Mouse (Mus musculus) hindbrain, embryonic 13.5 days (tissue): ENCODE measurements around the gene Siae. TPM values are rescaled to one million over a fixed set of nuclear protein-coding genes. Genes with fewer than 3 reads are reported as not detected.

Source experiments
- ATAC-seq: fragments of 200-750 bp; cut with Nextera tagmentation; 2 replicates; pipeline ENCODE4 v1.8.0; 2017; ENCODE audit warnings: moderate TSS enrichment; ENCODE audit not compliant: low FRiP score
- H3K27ac ChIP-seq: fragments of 300-500 bp; sonication (generic); 2 replicates; pipeline ENCODE4 v1.5.1; 2015; ENCODE audit warnings: inconsistent platforms, mild to moderate bottlenecking, moderate library complexity
- H3K27me3 ChIP-seq: fragments of 300-500 bp; sonication (generic); 2 replicates; pipeline ENCODE4 v1.6.1; 2015; ENCODE audit warnings: mild to moderate bottlenecking, inconsistent platforms
- H3K36me3 ChIP-seq: fragments of 300-500 bp; sonication (generic); 2 replicates; pipeline ENCODE4 v1.6.1; 2015; ENCODE audit warnings: mild to moderate bottlenecking, inconsistent platforms
- H3K4me1 ChIP-seq: fragments of 300-500 bp; sonication (generic); replicated peaks from 2 replicates; pipeline ENCODE4 v1.6.1; 2015; ENCODE audit warnings: inconsistent platforms
- H3K4me2 ChIP-seq: fragments of 300-500 bp; sonication (generic); 2 replicates; pipeline ENCODE4 v1.6.1; 2015; ENCODE audit warnings: inconsistent platforms, mild to moderate bottlenecking, moderate library complexity
- H3K4me3 ChIP-seq: fragments of 300-500 bp; sonication (generic); 2 replicates; pipeline ENCODE4 v1.5.1; 2015; ENCODE audit warnings: mild to moderate bottlenecking, inconsistent platforms
- H3K9ac ChIP-seq: fragments of 300-500 bp; sonication (generic); 2 replicates; pipeline ENCODE4 v1.6.1; 2015; ENCODE audit warnings: mild to moderate bottlenecking, inconsistent platforms
- H3K9me3 ChIP-seq: fragments of 300-500 bp; sonication (generic); 2 replicates; pipeline ENCODE4 v1.6.1; 2016; ENCODE audit warnings: inconsistent platforms
- WGBS: fragments of 180-500 bp; shearing (Covaris S2); methylation state at CpG from one replicate; pipeline ENCODE4 v1.1.7; 2015; 5-methylcytosine and 5-hydroxymethylcytosine counted together
- polyA plus RNA-seq: library from polyadenylated mRNA; unstranded; fragments of >200 nt; fragmentation: Nextera tagmentation; extraction: Ambion mirVana; gene quantifications from 2 replicates; pipeline ENCODE4 v1.2.1, GENCODE M21; 2015

Gene Siae
- polyA plus RNA-seq, 1 experiment from 2014 or later, result 10.9 TPM

DNA sequence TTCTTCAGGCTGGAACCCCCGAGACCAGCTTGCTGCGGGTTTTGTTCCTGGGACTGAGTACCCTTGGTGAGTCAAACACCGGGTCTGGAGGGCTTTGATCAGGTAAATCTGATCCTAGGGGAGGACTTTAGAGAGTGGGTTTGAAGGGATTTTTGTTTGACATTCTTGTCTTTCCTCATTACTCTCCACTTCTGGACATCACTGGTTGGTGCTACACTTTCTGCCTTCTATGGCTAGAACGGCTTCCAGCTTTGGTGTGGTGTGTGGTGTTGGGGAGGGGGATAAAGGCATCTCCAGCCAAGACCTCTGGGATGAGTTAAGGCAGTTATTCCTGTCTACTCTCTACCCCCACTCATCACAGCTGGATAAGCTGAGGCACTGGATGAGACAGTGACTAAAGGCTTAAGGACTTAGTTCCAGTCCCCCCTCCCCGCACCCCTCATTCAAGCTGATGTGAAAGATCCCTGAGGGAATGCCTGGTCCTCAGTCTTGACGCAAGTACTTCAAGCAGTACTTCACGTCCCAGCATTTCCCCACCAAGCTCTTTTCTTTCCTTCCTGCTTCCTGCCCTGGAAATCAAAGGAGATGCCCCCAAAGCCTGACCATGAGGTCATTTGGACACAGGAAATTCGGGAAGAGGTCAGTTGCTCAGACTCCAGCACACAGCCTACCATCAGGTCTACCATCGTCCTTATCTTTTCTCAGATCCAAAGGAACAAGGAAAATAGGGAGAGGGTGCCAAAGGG is 27.1 kb upstream of the Siae start:
- H3K9ac ChIP-seq, result no peak overlapping the region
- H3K4me2 ChIP-seq, result peak overlapping the region; percentile 61; the same call in 1 of the 2 replicates
- H3K36me3 ChIP-seq, result peaks cover 15% of the 10 kb centered on the region
- ATAC-seq, result no peak
- 26% methylated on average over 9 of the region's 9 CpGs for WGBS
- peak overlapping the region; percentile 46; the same call in 1 of the 2 replicates for H3K27ac ChIP-seq
- peaks cover 82% of the 10 kb centered on the region for H3K27me3 ChIP-seq
- H3K9me3 ChIP-seq, result no peaks in the 10 kb centered on the region
- peak overlapping the region; percentile 37 for H3K4me3 ChIP-seq
- peaks cover 37% of the 10 kb centered on the region for H3K4me1 ChIP-seq

DNA sequence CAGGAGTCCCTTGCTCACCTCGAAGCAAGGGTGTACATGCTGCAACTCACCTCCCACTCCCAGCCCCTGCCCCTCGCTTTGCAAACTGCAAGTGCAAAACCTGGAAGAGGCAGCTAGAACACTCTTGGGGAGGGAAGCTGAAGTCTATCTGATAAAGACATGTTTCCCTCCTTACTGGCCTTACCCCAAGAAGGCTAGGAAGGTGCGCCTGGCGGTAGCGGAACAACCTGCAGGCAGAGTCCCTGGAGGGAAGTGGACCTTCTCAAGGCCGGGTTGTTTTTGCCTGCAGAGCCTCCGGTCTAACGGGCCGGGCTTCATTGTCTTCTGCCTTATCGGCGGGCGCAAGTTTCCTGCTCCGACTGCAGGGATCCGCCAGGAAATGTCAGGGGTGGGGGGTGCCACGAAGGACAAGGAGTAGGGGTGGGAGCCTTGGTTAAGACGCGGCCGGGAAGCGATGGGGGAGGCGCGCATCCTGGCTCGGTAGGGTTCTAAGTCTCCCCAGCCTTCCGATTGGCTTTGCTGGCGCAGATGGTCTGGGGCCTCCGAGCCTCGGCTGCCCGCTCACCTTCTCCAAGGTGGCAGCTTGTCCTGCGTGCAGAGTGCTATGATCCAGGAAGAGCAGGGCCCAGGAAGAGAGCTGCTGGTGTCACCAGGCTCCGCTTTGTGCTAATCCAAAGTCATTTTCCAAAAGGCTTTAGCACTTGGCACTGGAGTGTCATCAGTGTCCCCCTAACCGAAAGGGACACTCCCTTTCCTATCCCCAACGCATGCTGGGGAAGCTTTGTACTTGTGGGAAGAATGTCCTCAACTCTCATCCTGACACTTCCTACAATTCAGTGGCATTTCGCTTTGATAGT is 25.2 kb upstream of the Siae start:
- Histone ChIP-seq H3K4me2 (peak overlapping the region; percentile 61), H3K4me1 (peaks cover 37% of the 10 kb centered on the region), H3K9ac (peak overlapping the region; percentile 70)

DNA sequence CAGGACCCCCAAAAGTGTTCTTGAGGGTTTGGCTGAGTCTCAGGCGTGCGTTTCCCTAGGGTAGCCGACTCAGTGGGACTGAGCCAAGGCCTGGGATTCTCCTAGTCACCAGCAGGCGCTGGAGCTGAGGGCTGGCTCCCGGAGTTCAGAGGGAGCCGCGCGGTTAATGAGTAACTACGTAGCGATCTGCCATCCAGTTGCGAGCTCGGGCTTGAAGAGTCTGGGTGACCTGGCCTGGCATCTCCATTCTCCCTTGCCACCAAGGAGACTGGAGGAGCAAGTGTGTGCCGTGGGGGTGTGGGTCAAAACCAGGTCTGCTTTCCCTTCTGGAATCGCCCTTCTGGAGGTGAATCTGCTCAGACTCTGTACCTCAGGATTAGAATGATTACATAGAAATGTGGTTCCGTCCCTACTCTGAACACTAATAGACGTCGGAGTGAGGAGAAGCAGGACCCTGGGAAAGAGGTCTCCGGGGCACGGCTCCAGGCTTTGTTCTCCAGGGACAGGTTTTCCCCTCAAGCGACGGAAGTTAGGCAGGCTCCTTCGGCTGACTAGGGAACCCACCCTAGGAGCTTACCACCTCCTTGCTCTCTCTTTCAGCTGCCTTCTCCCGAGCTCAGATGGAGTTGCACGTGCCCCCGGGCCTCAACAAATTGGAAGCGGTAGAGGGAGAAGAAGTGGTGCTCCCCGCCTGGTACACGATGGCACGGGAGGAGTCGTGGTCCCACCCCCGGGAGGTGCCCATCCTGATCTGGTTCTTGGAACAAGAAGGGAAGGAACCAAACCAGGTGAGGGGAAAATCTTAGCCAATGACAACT is 24.4 kb upstream of the Siae start:
- Histone ChIP-seq H3K9me3 (no peaks in the 10 kb centered on the region), H3K27ac (peak overlapping the region; percentile 23; the same call in 1 of the 2 replicates), H3K4me1 (peaks cover 37% of the 10 kb centered on the region), H3K27me3 (peaks cover 74% of the 10 kb centered on the region), H3K4me2 (peak overlapping the region; percentile 61), H3K36me3 (peaks cover 2% of the 10 kb centered on the region; the same call in 1 of the 2 replicates), H3K9ac (peak overlapping the region; percentile 70), H3K4me3 (peak overlapping the region; percentile 37)
- peak; percentile 78 for ATAC-seq
- under 1% methylated on average over 31 of the region's 31 CpGs for WGBS

More for the DNA sequence above, 25.2 kb upstream of the Siae start:
- peak overlapping the region; percentile 30; the same call in 1 of the 2 replicates for H3K27ac ChIP-seq
- H3K9me3 ChIP-seq, result no peaks in the 10 kb centered on the region
- peak; percentile 65 for ATAC-seq
- H3K36me3 ChIP-seq, result peaks cover 8% of the 10 kb centered on the region
- H3K27me3 ChIP-seq, result peaks cover 83% of the 10 kb centered on the region
- peak overlapping the region; percentile 37 for H3K4me3 ChIP-seq
- 1% methylated on average over 32 of the region's 32 CpGs for WGBS

DNA sequence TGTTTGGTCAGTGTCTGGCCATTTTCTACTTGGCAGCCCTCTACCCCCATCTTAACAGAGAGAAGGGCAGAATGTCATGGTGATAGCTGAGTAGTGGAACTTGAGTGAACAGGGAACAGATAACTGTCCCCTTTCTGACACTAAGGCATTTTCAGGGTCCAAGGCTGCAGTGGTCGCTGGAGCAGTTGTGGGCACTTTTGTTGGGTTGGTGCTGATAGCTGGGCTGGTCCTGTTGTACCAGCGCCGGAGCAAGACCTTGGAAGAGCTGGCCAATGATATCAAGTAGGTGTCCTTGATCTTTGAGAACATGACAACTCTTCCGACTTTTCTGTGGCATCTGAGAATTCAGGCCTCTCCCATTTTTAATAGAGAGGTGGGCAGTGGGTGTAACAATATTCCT is 18.6 kb upstream of the Siae start:
- no peaks in the 10 kb centered on the region for H3K9me3 ChIP-seq
- peaks cover 36% of the 10 kb centered on the region for H3K27me3 ChIP-seq
- H3K4me3 ChIP-seq, result no peak overlapping the region
- H3K9ac ChIP-seq, result no peak overlapping the region
- H3K4me2 ChIP-seq, result no peak overlapping the region
- 86% methylated on average over 4 of the region's 4 CpGs for WGBS
- no peaks in the 10 kb centered on the region for H3K36me3 ChIP-seq
- peaks cover 3% of the 10 kb centered on the region; the same call in 1 of the 2 replicates for H3K4me1 ChIP-seq
- H3K27ac ChIP-seq, result no peak overlapping the region
- no peak for ATAC-seq

DNA sequence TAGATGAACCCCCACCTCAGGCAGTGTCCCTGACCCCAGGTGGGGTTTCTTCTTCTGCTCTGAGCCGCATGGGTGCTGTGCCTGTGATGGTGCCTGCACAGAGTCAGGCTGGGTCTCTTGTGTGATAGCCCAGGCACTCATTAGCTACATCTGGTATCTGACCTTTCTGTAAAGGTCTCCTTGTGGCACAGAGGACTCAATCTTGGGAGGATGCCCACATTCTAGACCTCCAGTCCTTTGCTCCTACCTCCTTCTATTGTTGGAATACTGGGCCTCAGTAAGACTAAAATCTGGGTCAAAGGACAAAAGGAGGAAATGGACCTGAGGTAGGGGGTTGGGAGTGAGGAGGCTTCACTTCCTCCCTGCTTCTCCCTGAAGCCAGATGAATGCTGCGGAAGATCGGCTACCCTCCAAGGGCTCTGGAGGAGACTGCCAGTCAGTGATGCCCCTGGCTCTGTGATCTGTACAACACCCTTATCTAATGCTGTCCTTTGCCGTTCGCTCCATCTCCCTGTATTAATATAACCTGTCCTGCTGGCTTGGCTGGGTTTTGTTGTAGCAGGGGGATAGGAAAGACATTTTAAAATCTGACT is 17.7 kb upstream of the Siae start:
- Histone ChIP-seq H3K27me3 (peaks cover 39% of the 10 kb centered on the region), H3K4me1 (peaks cover 3% of the 10 kb centered on the region; the same call in 1 of the 2 replicates), H3K27ac (no peak overlapping the region), H3K9me3 (no peaks in the 10 kb centered on the region), H3K4me3 (no peak overlapping the region), H3K9ac (no peak overlapping the region), H3K4me2 (no peak overlapping the region), H3K36me3 (no peaks in the 10 kb centered on the region)
- ATAC-seq, result no peak
- 81% methylated on average over 5 of the region's 5 CpGs for WGBS

DNA sequence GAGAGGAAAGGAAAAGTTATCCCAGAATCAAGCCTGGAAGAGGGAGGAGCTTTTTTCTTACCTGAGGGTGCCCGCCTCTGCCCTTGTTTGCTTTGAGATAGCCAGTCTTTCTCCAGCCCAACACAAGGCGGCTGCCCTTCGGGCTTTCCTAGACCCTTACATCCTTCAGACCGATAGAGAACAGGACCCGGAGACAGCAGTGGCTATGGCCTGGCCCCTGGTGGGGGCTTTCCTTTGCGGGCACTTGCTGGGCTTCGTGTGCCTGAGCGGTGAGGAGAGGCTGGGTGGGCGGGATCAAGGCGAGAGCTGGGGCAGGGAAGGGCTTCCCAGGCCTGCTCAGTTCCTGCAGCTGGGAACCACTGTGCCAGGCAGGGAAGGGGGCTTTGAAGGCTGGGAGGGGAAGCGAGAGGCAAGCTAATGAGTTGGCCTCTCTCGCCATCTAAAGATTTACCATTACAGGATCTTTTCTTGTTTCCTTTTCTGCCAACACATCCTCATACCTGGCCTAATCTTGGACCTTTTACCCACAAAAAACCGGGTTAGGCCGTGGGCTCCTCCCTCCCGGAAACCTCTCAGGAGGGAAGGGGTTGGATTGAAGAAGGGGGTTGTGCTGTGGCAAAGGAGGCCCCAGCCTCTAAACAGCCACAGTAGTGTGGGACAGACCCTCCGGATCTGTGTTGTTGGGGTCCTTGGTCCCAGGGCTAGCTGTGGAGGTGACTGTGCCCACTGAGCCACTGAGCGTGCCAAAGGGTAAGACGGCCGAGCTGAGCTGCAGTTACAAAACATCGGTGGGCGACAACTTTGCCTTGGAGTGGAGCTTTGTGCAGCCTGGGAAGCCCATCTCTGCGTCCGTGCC is 16.1 kb upstream of the Siae start, which contains the start of gene Vsig2:
Gene Vsig2, plus strand, starts transcription at position 86 of the 856 bp plus-strand sequence.
- no peak for ATAC-seq

DNA sequence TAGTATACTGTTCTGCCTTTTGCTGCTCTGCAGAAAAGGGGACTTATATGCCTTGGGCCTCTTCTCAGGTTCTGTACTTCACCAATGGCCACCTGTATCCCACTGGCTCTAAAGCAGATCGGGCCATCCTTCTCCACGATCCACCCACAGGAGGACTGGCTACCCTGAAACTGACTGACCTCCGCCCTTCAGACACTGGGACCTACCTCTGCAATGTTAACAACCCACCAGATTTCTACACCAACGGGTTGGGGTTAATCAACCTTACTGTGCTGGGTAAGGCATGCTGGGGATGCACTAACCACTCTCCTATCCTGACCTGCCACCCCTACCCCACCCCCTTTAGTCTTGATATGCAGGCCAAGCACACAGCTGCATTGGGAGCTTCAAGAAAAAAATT is 15.3 kb upstream of the Siae start:
- ATAC-seq, result no peak
- no peaks in the 10 kb centered on the region for H3K36me3 ChIP-seq
- H3K9ac ChIP-seq, result no peak overlapping the region
- H3K9me3 ChIP-seq, result no peaks in the 10 kb centered on the region
- H3K4me1 ChIP-seq, result peaks cover 14% of the 10 kb centered on the region
- WGBS, result 93% methylated on average over 4 of the region's 4 CpGs
- peaks cover 53% of the 10 kb centered on the region for H3K27me3 ChIP-seq
- no peak overlapping the region for H3K27ac ChIP-seq
- no peak overlapping the region for H3K4me3 ChIP-seq
- H3K4me2 ChIP-seq, result no peak overlapping the region

More for the DNA sequence above, 16.1 kb upstream of the Siae start, which contains the start of gene Vsig2:
- H3K4me2 ChIP-seq, result no peak within 1 kb of the TSS
- peaks cover 45% of the 10 kb centered on the region for H3K27me3 ChIP-seq
- H3K9ac ChIP-seq, result no peak within 1 kb of the TSS
- H3K4me1 ChIP-seq, result peaks cover 7% of the 10 kb centered on the region; the same call in 1 of the 2 replicates
- no peaks in the 10 kb centered on the region for H3K36me3 ChIP-seq
- no peaks in the 10 kb centered on the region for H3K9me3 ChIP-seq
- WGBS, result 46% methylated on average over 23 of the region's 23 CpGs
- H3K4me3 ChIP-seq, result no peak within 1 kb of the TSS
- H3K27ac ChIP-seq, result no peak within 1 kb of the TSS

DNA sequence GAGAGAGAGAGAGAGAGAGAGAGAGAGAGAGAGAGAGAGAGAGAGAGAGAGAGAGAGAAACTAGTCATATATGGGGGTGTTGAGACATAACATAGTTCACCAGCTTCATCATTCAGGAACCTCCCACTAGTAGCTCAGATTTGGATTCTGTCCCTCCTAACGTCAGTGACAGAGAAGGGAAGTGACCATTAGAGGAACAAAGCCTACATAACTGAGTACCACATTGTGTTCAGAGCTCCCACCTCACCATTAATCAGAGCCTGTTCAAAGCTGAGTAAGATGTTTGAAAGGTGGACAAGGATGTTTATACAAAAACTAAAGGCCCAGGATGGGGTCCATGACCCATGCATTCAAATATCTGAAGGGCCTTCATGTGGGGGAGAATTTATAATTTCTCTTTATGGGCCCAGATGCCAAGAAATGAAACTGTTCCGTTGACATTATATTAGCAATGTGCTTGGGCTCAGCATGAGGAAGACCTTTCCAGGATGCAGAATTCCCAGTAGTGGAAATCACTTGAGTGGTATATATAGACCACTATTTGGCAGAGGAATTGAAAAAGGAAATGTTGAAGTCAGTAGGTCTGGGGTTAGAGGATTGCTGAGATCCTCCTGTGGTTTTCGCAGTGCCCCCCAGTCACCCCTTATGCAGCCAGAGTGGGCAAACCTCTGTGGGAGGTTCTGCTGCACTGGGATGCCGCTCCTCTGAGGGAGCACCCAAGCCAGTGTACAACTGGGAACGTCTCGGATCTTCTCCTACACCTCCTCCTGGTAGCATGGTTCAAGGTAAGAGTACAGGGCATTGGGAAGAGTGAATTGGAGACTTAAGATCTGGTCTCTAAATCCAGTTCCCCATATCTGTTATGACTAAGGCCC is 14.6 kb upstream of the Siae start:
- H3K9me3 ChIP-seq, result no peaks in the 10 kb centered on the region
- no peak for ATAC-seq
- H3K27me3 ChIP-seq, result peaks cover 60% of the 10 kb centered on the region

DNA sequence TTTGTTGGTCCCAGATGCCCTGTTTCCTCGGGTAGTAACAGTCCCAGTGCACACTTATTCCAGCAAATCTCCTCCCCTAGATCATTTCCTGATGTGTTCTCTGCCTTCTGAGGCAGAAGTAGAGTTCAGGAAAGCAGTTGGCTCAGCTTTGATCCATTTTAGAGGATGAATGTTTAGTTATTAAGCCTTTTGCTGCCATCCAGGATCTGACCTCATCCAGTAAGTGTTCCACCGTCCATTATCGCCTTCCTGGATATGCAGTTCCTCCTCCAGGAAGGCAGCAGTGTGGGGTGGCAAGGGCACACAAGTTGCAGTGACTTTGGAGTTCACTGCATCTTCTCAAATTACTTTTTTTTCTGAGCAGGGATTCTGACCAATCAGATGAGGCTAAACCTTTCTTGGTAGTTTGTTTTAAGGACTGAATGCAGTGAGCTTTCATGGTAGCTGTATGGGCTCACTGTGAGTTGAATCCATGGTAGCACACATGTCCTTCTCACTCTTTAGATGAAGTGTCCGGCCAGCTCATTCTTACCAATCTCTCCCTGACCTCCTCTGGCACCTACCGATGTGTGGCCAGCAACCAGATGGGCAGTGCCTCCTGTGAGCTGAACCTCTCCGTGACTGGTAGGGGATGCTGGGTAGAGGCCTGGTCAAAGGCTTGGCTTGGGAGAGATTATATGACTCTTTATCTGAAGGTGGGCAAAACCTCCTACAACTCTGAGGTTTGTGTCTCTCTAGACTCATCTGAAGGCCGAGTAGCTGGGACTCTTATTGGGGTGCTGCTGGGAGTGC is 13.5 kb upstream of the Siae start:
- Histone ChIP-seq H3K9me3 (no peaks in the 10 kb centered on the region), H3K27ac (no peak overlapping the region), H3K4me2 (no peak overlapping the region), H3K36me3 (no peaks in the 10 kb centered on the region), H3K27me3 (peaks cover 68% of the 10 kb centered on the region), H3K4me1 (peaks cover 22% of the 10 kb centered on the region), H3K4me3 (no peak overlapping the region), H3K9ac (no peak overlapping the region)
- no peak for ATAC-seq
- WGBS, result 74% methylated on average over 7 of the region's 7 CpGs

More for the DNA sequence above, 14.6 kb upstream of the Siae start:
- Histone ChIP-seq H3K36me3 (no peaks in the 10 kb centered on the region), H3K4me1 (peaks cover 20% of the 10 kb centered on the region), H3K9ac (no peak overlapping the region), H3K4me3 (no peak overlapping the region), H3K27ac (no peak overlapping the region), H3K4me2 (no peak overlapping the region)
- WGBS, result 83% methylated on average over 6 of the region's 6 CpGs
